Mouse (Mus musculus) lung, postnatal 0 days (tissue): ENCODE data around the gene Ccnl2. TPM values are rescaled to one million over a fixed set of nuclear protein-coding genes. Genes with fewer than 3 reads are reported as not detected.

Experiments
- ATAC-seq: fragments of 200-750 bp; cut with Nextera tagmentation; 2 replicates; pipeline ENCODE4 v1.8.0; 2017; ENCODE audit warnings: moderate library complexity
- DNase-seq: peaks from one replicate; pipeline ENCODE4 v3.0.0-alpha.2; 2016; ENCODE audit warnings: low spot score
- H3K27ac ChIP-seq: fragments of 300-500 bp; sonication (generic); 2 replicates; pipeline ENCODE4 v1.5.1; 2014; ENCODE audit warnings: antibody characterized with exemption, mild to moderate bottlenecking, low read length, mixed read lengths
- H3K27me3 ChIP-seq: fragments of 300-500 bp; sonication (generic); replicated peaks from 2 replicates; pipeline ENCODE4 v1.6.1; 2014; ENCODE audit warnings: low read length, mixed read lengths; ENCODE audit not compliant: insufficient read depth
- H3K36me3 ChIP-seq: fragments of 300-500 bp; sonication (generic); 2 replicates; pipeline ENCODE4 v1.6.1; 2014; ENCODE audit warnings: low read length, mixed read lengths; ENCODE audit not compliant: insufficient read depth
- H3K4me1 ChIP-seq: fragments of 300-500 bp; sonication (generic); 2 replicates; pipeline ENCODE4 v1.6.1; 2014; ENCODE audit warnings: antibody characterized with exemption, low read depth, low read length, mixed read lengths; ENCODE audit not compliant: insufficient read depth
- H3K4me2 ChIP-seq: fragments of 300-500 bp; sonication (generic); replicated peaks from 2 replicates; pipeline ENCODE4 v1.6.1; 2014; ENCODE audit warnings: low read depth, mild to moderate bottlenecking, low read length, moderate library complexity, mixed read lengths
- H3K4me3 ChIP-seq: fragments of 300-500 bp; sonication (generic); 2 replicates; pipeline ENCODE4 v1.5.1; 2014; ENCODE audit warnings: low read depth, low read length
- H3K9ac ChIP-seq: fragments of 300-500 bp; sonication (generic); replicated peaks from 2 replicates; pipeline ENCODE4 v1.6.1; 2014; ENCODE audit warnings: low read depth, mild to moderate bottlenecking
- H3K9me3 ChIP-seq: fragments of 300-500 bp; sonication (generic); 2 replicates; pipeline ENCODE4 v1.6.1; 2016; ENCODE audit warnings: low read length, mixed read lengths
- CTCF ChIP-seq: IDR thresholded peaks from 2 replicates; pipeline ENCODE4 v1.5.1; 2016; ENCODE audit warnings: antibody characterized with exemption, mild to moderate bottlenecking
- EP300 ChIP-seq: IDR thresholded peaks from 2 replicates; pipeline ENCODE4 v1.6.1; 2016; ENCODE audit warnings: antibody characterized with exemption, mild to moderate bottlenecking, control low read depth
- WGBS: fragments of 180-500 bp; shearing (Covaris S2); extraction: QIAGEN DNeasy Blood & Tissue Kit; methylation state at CpG from one replicate; pipeline ENCODE4 v1.1.7; 2014; 5-methylcytosine and 5-hydroxymethylcytosine counted together
- polyA plus RNA-seq: library from polyadenylated mRNA; unstranded; fragments of >200 nt; fragmentation: Nextera tagmentation; extraction: Ambion mirVana; gene quantifications from 2 replicates; pipeline ENCODE4 v1.2.1, GENCODE M21; 2015

The Ccnl2 gene
- polyA plus RNA-seq, 1 experiment from 2014 or later, result 110 TPM

- DNase-seq, result peak; percentile 40
- Histone ChIP-seq H3K4me3 (peak overlapping the region; percentile 82), H3K36me3 (no peaks in the 10 kb centered on the region), H3K9ac (peak overlapping the region; percentile 82), H3K4me2 (peak overlapping the region; percentile 93), H3K27ac (peak overlapping the region; percentile 52; the same call in 1 of the 2 replicates), H3K9me3 (no peaks in the 10 kb centered on the region), H3K27me3 (no peaks in the 10 kb centered on the region), H3K4me1 (peaks cover 21% of the 10 kb centered on the region; the same call in 1 of the 2 replicates)
- ATAC-seq, result peak; percentile 54
- TF ChIP-seq EP300, result no peak
- no peak; the same call in none of the 2 replicates for TF ChIP-seq CTCF
- 2% methylated on average over 49 of the region's 69 CpGs for WGBS
Observed at GRCm38 (mm10) chr4:155847591-155848352, 35.5 kb downstream of the Ccnl2 start.

- Histone ChIP-seq H3K4me2 (peak overlapping the region; percentile 93), H3K9me3 (no peaks in the 10 kb centered on the region), H3K9ac (peak overlapping the region; percentile 82), H3K4me3 (peak overlapping the region; percentile 82), H3K36me3 (no peaks in the 10 kb centered on the region), H3K27me3 (no peaks in the 10 kb centered on the region), H3K27ac (no peak overlapping the region), H3K4me1 (peaks cover 21% of the 10 kb centered on the region; the same call in 1 of the 2 replicates)
- TF ChIP-seq EP300 (no peak), CTCF (no peak)
- DNase-seq, result peak; percentile 15
- ATAC-seq, result no peak
- 58% methylated on average over 7 of the region's 7 CpGs for WGBS
Observed at GRCm38 (mm10) chr4:155848434-155849095, 36.3 kb downstream of the Ccnl2 start.

- Histone ChIP-seq H3K27me3 (no peaks in the 10 kb centered on the region), H3K4me1 (peaks cover 21% of the 10 kb centered on the region; the same call in 1 of the 2 replicates), H3K9ac (no peak overlapping the region), H3K9me3 (no peaks in the 10 kb centered on the region), H3K4me2 (no peak overlapping the region), H3K4me3 (no peak overlapping the region), H3K36me3 (0 out of 2 replicates have a peak, but pooled peaks cover 5% of the 10 kb centered on the region), H3K27ac (no peak overlapping the region)
- no peak for DNase-seq
- no peak for TF ChIP-seq EP300
- TF ChIP-seq CTCF, result no peak
- no peak for ATAC-seq
- WGBS, result 71% methylated on average over 2 of the region's 2 CpGs
Observed at GRCm38 (mm10) chr4:155849391-155849790, 37.1 kb downstream of the Ccnl2 start.

GRCm38 (mm10) chr4:155849792-155850451, 37.6 kb downstream of the Ccnl2 start:
- 90% methylated on average over 3 of the region's 3 CpGs for WGBS
- ATAC-seq (no peak), DNase-seq (no peak)
- no peak overlapping the region for H3K4me3 ChIP-seq
- no peak overlapping the region for H3K9ac ChIP-seq
- H3K9me3 ChIP-seq, result no peaks in the 10 kb centered on the region
- no peak overlapping the region for H3K27ac ChIP-seq
- 0 out of 2 replicates have a peak, but pooled peaks cover 6% of the 10 kb centered on the region for H3K36me3 ChIP-seq
- H3K4me2 ChIP-seq, result no peak overlapping the region
- no peaks in the 10 kb centered on the region for H3K27me3 ChIP-seq
- H3K4me1 ChIP-seq, result peaks cover 21% of the 10 kb centered on the region; the same call in 1 of the 2 replicates
- TF ChIP-seq CTCF (no peak), EP300 (no peak)

- ATAC-seq (no peak), DNase-seq (no peak)
- Histone ChIP-seq H3K4me1 (peaks cover 21% of the 10 kb centered on the region; the same call in 1 of the 2 replicates), H3K4me2 (no peak overlapping the region), H3K27me3 (no peaks in the 10 kb centered on the region), H3K9me3 (no peaks in the 10 kb centered on the region), H3K9ac (no peak overlapping the region), H3K36me3 (peaks cover 6% of the 10 kb centered on the region; the same call in 1 of the 2 replicates), H3K27ac (no peak overlapping the region), H3K4me3 (no peak overlapping the region)
- WGBS, result 86% methylated on average over 3 of the region's 3 CpGs
- TF ChIP-seq CTCF, result no peak
- no peak for TF ChIP-seq EP300
Observed at GRCm38 (mm10) chr4:155851368-155851767, 39.1 kb downstream of the Ccnl2 start.

- no peaks in the 10 kb centered on the region for H3K9me3 ChIP-seq
- H3K4me2 ChIP-seq, result no peak overlapping the region
- TF ChIP-seq CTCF (no peak), EP300 (no peak)
- H3K27ac ChIP-seq, result no peak overlapping the region
- H3K4me1 ChIP-seq, result peaks cover 16% of the 10 kb centered on the region; the same call in 1 of the 2 replicates
- DNase-seq, result peak; percentile 33
- no peak for ATAC-seq
- WGBS, result 47% methylated on average over 2 of the region's 2 CpGs
- H3K27me3 ChIP-seq, result no peaks in the 10 kb centered on the region
- no peak overlapping the region for H3K9ac ChIP-seq
- H3K4me3 ChIP-seq, result no peak overlapping the region
- peaks cover 6% of the 10 kb centered on the region; the same call in 1 of the 2 replicates for H3K36me3 ChIP-seq
Observed at GRCm38 (mm10) chr4:155851951-155852411, 39.7 kb downstream of the Ccnl2 start.
